Mouse (Mus musculus) Patski (cell line): ENCODE measurements around the gene Trim33. TPM values are rescaled to one million over a fixed set of nuclear protein-coding genes. Genes with fewer than 3 reads are reported as not detected.

Source experiments
- ATAC-seq: fragments of 100-300 bp; one replicate; pipeline ENCODE4 v1.8.0; 2021
- CTCF ChIA-PET: fragments of 350-600 bp; sonication (Branson Sonifier 250); formaldehyde crosslinking; loops from one replicate; lab custom pipeline; 2022; ENCODE audit warnings: inconsistent platforms; lab: Charles Lee
- POLR2A ChIA-PET: fragments of 350-600 bp; sonication (Branson Sonifier 250); formaldehyde crosslinking; loops from one replicate; lab custom pipeline; 2022; ENCODE audit warnings: antibody characterized with exemption, inconsistent platforms; lab: Charles Lee
- DNase-seq: peaks from one replicate; pipeline ENCODE4 v3.0.0-alpha.2; 2011; ENCODE audit warnings: low read depth, low spot score
- H3K27me3 ChIP-seq: fragments of 371-371 bp; one replicate; pipeline ENCODE4 v1.5.1; 2021
- CTCF ChIP-seq: fragments of 100-300 bp; IDR thresholded peaks from one replicate; pipeline ENCODE4 v1.5.1; 2021
- in situ Hi-C: fragments of 300-500 bp; cut with MboI; formaldehyde crosslinking; loops from 3 replicates; pipeline ENCODE4 v1.11.1; 2018; ENCODE audit warnings: low pct_unique_long_range_greater_than_20kb, mixed read lengths
- polyA plus RNA-seq: library from polyadenylated mRNA; unstranded; gene quantifications from one replicate; pipeline ENCODE4 v1.2.3, GENCODE M21; 2021

The Trim33 gene
- polyA plus RNA-seq, 1 experiment from 2014 or later: 47.3 TPM

DNA sequence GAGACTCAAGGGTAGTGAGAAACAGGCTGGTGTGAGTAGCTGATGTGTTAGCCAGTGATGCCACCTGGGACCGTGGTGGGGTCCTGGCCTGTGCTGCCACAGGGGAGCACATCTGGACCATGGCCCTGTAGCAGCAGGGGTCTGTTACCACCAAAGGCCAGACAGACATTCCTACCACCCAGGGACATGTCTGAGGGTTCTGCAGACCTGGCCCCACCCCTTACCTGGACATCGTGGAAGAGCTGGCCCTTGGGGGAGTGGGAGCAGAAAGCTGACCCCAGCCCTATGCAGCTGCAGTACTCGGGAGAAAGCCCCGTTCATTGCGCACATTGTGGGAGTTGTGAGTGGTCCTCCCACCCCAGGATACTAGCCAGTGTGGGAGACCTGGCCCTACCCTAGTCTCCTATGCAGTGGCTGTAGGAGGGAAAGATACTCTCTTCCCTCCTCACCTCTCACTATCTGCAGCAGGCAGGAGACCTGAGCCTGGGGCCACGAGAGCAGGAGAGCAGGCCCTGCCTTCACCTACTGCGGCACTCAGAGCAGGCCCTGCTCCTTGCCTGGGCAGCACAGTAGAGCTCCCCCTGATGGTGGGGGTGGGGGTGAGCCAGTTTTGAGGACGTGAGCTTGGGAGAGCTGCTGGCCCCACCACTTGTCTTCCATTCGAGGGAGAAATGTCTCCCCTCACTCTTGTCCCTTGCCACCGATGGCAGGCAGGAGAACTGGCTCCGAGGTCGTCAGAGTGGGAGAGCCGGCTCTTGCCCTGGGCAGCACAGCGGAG is 114.4 kb downstream of the Trim33 start:
- DNase-seq: no peak
- POLR2A ChIA-PET: interaction anchor here (0.5 kb wide), 1 partner anchor 123 kb away, joined by 4 read pairs; no protein-coding TSS in a partner anchor
- no peaks in the 10 kb centered on the region for H3K27me3 ChIP-seq
- no peak for TF ChIP-seq CTCF
- no peak for ATAC-seq
- CTCF ChIA-PET: interaction anchor here (1.0 to 2.4 kb wide), 11 partner anchors 10 to 363 kb away, joined by 3 to 13 read pairs (median 6); partner anchors contain the start of genes Gm10964 and Olfml3
- in situ Hi-C loops: loop anchor here (5.0 kb wide), 1 partner anchor 344 kb away; the partner anchor contains the start of genes Gm10964 and Olfml3

DNA sequence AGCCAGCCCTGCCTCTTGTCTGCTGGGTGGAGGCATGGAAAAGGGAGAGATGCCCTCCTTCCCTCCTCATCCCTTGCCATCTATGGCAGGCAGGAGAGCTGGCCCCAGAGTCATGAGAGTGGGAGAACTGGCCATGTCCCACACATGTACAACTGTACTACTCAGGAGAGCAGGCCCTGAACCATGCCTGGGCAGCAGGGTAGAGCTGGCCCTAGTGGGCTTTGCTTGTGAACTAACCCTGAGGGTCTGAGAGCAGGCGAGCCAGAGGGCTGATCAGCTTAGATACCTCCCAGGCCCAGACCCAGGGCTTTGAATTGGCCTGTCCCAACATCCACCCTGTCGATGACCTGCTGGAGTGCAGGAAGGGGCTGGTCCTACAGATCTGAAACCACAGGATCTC is 115.0 kb downstream of the Trim33 start:
- in situ Hi-C loops: loop anchor here (5.0 kb wide), 1 partner anchor 343 kb away; the partner anchor contains the start of genes Gm10964 and Olfml3

DNA sequence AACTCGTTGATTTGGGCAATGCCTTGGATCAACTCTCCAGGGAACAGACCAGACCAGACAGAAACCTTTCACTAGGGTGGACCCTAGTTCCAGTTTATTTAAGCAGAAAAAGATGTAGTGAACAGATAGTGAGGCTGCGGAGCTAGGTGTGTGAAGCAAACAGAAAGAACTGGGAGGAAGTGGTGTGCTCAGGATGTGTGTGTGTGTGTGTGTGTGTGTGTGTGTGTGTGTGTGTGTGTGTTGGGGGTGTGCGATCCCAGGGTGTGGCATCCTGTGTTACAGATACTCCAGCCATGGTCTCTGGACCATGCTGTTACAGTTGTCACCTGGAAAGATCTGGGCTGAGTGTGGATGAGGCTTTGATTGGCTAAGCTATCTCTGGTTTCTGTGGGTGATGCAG is 118.4 kb downstream of the Trim33 start:
- no peak for DNase-seq
- no peak for ATAC-seq
- ChIA-PET POLR2A (interaction anchor here (0.6 kb wide), 1 partner anchor 278 kb away, joined by 4 read pairs; no protein-coding TSS in a partner anchor), CTCF (interaction anchor here (1.5 to 1.9 kb wide), 2 partner anchors 13 to 341 kb away, joined by 4 to 7 read pairs; partner anchors contain the start of gene Olfml3)
- TF ChIP-seq CTCF: no peak
- in situ Hi-C loops: no loop called here
- no peaks in the 10 kb centered on the region for H3K27me3 ChIP-seq

More for the DNA sequence above, 115.0 kb downstream of the Trim33 start:
- ChIA-PET POLR2A (interaction anchor here (0.5 kb wide), 1 partner anchor 124 kb away, joined by 4 read pairs; no protein-coding TSS in a partner anchor), CTCF (interaction anchor here (1.1 to 2.4 kb wide), 10 partner anchors 11 to 362 kb away, joined by 3 to 13 read pairs (median 6); partner anchors contain the start of genes Gm10964 and Olfml3)
- DNase-seq (no peak), ATAC-seq (peak; percentile 4)
- H3K27me3 ChIP-seq: no peaks in the 10 kb centered on the region
- no peak for TF ChIP-seq CTCF

DNA sequence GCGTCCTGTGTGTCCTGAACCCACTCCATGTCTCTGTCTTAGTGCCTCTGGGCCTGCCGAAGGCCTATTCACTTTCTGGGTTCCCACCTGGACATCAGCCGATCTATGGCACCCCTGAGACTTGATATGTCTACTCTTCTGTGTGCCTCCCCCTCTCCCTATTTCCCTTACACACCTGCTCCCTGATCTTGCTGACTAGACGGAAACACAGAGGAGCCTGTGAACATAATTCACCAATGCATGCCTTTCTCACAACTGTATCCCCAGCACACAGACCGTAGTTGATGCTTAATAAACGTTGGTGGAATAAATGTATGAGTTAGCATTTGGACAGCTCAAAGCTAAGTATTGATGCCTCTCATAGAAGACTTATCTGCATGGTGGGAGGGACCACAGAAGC is 121.7 kb downstream of the Trim33 start:
- TF ChIP-seq CTCF: no peak
- no peak for DNase-seq
- no peak for ATAC-seq
- POLR2A ChIA-PET: no interaction called here
- in situ Hi-C loops: no loop called here
- no peaks in the 10 kb centered on the region for H3K27me3 ChIP-seq
- CTCF ChIA-PET: no interaction called here

DNA sequence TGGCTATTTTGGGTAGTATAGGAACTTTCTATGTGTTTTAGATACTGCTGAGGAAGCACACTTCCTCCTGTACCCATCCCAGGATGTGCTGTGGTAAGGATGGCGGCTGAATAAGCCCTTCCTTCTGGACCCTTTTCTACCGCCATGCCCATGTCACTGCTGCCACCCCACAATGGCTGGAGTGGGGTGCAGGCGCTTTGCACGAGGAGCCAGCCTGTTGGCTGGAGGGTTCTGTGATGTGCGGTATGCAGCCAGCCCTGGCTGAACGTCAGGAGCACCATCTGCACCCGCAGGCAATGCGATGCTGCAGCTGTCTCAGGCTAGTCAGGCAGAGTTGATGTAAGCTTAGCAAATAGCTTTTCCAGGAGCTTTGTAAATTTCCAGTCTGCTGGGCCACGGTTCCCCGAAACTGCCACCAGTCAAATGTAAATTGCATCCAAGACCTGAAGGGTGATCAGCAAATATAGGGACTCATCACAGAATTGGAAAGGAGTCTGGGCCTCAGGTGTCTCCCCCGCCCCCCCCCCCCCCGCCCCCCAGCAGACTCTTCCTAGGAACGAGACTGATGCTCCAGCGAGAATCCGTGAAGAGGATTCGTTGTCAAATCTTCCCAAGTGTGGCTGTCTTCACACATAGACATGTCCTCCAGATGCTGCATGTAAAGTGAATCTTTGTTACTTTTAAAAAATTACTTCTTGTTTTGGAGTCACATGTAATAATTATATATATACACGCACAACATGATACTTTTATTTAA is 122.4 kb downstream of the Trim33 start:
- POLR2A ChIA-PET: no interaction called here
- in situ Hi-C loops: no loop called here
- no peak for DNase-seq
- TF ChIP-seq CTCF: no peak
- no peak for ATAC-seq
- H3K27me3 ChIP-seq: no peaks in the 10 kb centered on the region
- CTCF ChIA-PET: no interaction called here

DNA sequence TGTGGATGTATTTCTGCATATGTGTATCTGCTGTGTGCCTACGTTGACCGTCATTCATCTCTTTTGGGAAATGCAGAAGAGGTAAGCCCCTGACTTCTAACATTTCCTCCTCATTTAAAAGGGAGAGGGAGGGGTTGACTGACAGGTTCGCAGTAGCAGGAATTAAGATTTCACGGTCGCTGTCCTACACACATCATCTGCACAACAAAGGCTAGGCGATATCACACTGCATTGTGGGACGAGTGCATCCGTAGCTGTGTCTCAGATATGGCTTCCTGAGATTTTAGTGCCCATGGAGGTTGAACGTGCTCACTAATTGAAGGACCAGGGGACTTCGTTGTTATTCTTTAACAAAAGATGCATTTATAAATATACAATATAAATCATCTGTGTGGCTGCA is 123.1 kb downstream of the Trim33 start:
- CTCF ChIA-PET: interaction anchor here (1.5 kb wide), 1 partner anchor 19 kb away, joined by 4 read pairs; no protein-coding TSS in a partner anchor
- no peak for DNase-seq
- no peaks in the 10 kb centered on the region for H3K27me3 ChIP-seq
- POLR2A ChIA-PET: no interaction called here
- in situ Hi-C loops: no loop called here
- TF ChIP-seq CTCF: no peak
- ATAC-seq: no peak

DNA sequence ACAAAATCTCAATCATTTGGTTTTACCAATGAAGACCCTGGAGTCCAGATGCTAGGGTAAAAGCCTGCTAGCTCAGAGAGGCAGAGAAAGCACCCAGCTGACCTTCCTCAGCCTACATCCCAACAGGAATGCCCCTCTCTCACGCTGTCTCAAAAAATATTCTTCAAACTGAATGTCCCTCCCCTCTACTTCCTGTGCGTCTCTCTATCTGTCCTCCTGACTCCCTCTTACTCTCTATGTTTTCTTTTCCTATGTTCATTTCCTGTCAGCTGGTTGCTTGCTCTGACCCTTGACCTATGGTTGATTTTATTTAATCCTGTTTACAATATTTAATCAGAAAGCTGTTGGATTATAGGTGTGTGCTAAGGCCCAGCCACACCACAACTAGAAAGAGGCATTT is 126.0 kb downstream of the Trim33 start:
- H3K27me3 ChIP-seq: no peaks in the 10 kb centered on the region
- TF ChIP-seq CTCF: no peak
- ChIA-PET POLR2A (no interaction called here), CTCF (interaction anchor here (1.4 to 2.8 kb wide), 3 partner anchors 12 to 219 kb away, joined by 3 to 13 read pairs (median 6); no protein-coding TSS in a partner anchor)
- in situ Hi-C loops: no loop called here
- DNase-seq: no peak
- ATAC-seq: no peak

DNA sequence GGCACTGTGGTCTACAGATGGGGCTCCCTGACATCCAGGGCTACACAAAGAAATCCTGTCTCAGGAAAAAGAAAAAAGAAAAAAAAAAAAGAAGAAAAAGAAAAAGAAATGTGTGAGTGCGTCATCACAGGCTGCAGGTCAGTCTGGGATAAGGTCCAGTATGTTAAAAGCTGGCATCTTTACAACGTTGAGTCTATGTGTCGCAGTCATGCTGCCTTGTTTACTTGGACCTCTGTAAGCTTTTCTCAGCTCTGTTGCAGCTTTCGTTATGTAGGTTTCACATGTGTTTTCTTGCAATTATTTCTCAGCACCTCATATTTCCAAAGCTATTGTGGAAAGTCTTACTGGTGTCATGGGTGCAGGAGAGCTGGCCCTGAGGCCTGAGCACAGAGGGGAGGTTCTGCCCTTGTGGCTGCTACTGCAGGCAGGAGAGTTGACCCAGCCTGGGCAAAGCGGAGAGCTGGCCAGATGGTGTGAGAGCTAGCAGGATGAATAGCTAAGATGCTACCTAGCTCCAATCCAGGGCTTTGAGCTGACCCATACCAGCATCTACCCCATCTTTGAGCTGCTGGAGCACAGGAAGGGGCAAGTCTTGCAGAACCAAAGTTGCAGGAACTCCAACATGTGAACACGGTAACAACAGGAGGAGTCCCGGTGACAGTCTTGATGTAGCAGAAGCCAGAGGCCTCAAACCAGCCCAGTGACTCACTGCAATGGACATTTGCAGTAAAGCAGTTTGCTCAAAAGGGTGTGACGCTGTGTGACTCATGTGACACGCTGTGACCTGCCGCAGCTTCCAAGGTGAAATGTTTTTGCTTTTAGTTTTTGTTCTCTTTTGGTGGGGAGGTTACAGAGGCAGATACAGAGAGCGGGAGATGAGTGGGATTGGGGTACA is 127.0 kb downstream of the Trim33 start:
- DNase-seq (no peak), ATAC-seq (peak; percentile 55)
- ChIA-PET POLR2A (no interaction called here), CTCF (interaction anchor here (1.1 to 2.8 kb wide), 6 partner anchors 9 to 332 kb away, joined by 3 to 13 read pairs (median 4); no protein-coding TSS in a partner anchor)
- no peaks in the 10 kb centered on the region for H3K27me3 ChIP-seq
- in situ Hi-C loops: no loop called here
- no peak for TF ChIP-seq CTCF

Other genes starting within 250 kb of the Trim33 start
- gene Nras, start 221.0 kb upstream of the Trim33 start, polyA plus RNA-seq: 93.3 TPM
- 0.13 TPM for gene Ampd1, start 205.3 kb upstream of the Trim33 start, polyA plus RNA-seq
- gene Dennd2c, start 176.7 kb upstream of the Trim33 start, polyA plus RNA-seq: 1.7 TPM
- gene Bcas2, start 107.6 kb upstream of the Trim33 start, polyA plus RNA-seq: 135 TPM